Mouse (Mus musculus) midbrain, embryonic 13.5 days (tissue): Measurements from ENCODE around the gene Lmo7. TPM values are rescaled to one million over a fixed set of nuclear protein-coding genes. Genes with fewer than 3 reads are reported as not detected.
A peak's percentile ranks its signal among the peaks of the same experiment; 100 is the strongest.

Source experiments
- ATAC-seq: fragments of 200-750 bp; cut with Nextera tagmentation; 2 replicates; pipeline ENCODE4 v1.8.0; 2017; ENCODE audit warnings: mild to moderate bottlenecking, moderate TSS enrichment, moderate library complexity
- H3K27ac ChIP-seq: fragments of 300-500 bp; sonication (generic); 2 replicates; pipeline ENCODE4 v1.5.1; 2015; ENCODE audit warnings: inconsistent platforms, mild to moderate bottlenecking, moderate library complexity
- H3K27me3 ChIP-seq: fragments of 300-500 bp; sonication (generic); 2 replicates; pipeline ENCODE4 v1.6.1; 2015; ENCODE audit warnings: mild to moderate bottlenecking, inconsistent platforms
- H3K36me3 ChIP-seq: fragments of 300-500 bp; sonication (generic); 2 replicates; pipeline ENCODE4 v1.6.1; 2015; ENCODE audit warnings: mild to moderate bottlenecking, inconsistent platforms
- H3K4me1 ChIP-seq: fragments of 300-500 bp; sonication (generic); replicated peaks from 2 replicates; pipeline ENCODE4 v1.6.1; 2015; ENCODE audit warnings: inconsistent platforms
- H3K4me2 ChIP-seq: fragments of 300-500 bp; sonication (generic); replicated peaks from 2 replicates; pipeline ENCODE4 v1.6.1; 2015; ENCODE audit warnings: moderate library complexity, mild to moderate bottlenecking, inconsistent platforms
- H3K4me3 ChIP-seq: fragments of 300-500 bp; sonication (generic); replicated peaks from 2 replicates; pipeline ENCODE4 v1.5.1; 2015; ENCODE audit warnings: mild to moderate bottlenecking, inconsistent platforms
- H3K9ac ChIP-seq: fragments of 300-500 bp; sonication (generic); replicated peaks from 2 replicates; pipeline ENCODE4 v1.6.1; 2015; ENCODE audit warnings: mild to moderate bottlenecking, inconsistent platforms
- H3K9me3 ChIP-seq: fragments of 300-500 bp; sonication (generic); 2 replicates; pipeline ENCODE4 v1.6.1; 2016; ENCODE audit warnings: mild to moderate bottlenecking, inconsistent platforms
- WGBS: fragments of 180-500 bp; shearing (Covaris S2); methylation state at CpG from one replicate; pipeline ENCODE4 v1.1.7; 2015; 5-methylcytosine and 5-hydroxymethylcytosine counted together
- polyA plus RNA-seq: library from polyadenylated mRNA; unstranded; fragments of >200 nt; fragmentation: Nextera tagmentation; extraction: Ambion mirVana; gene quantifications from 2 replicates; pipeline ENCODE4 v1.2.1, GENCODE M21; 2015

Lmo7 gene
- 0.98 and 1.1 TPM in 2 replicates for polyA plus RNA-seq

- under 1% methylated on average over 51 of the region's 51 CpGs for WGBS
- Histone ChIP-seq H3K4me2 (peak within 1 kb of the TSS; percentile 99), H3K4me3 (peak within 1 kb of the TSS; percentile 65), H3K27me3 (peaks cover 50% of the 10 kb centered on the region), H3K9ac (peak within 1 kb of the TSS; percentile 71), H3K4me1 (peaks cover 13% of the 10 kb centered on the region), H3K36me3 (no peaks in the 10 kb centered on the region), H3K27ac (no peak within 1 kb of the TSS), H3K9me3 (no peaks in the 10 kb centered on the region)
- peak; percentile 85 for ATAC-seq
Observed at GRCm38 (mm10) chr14:101729237-101729971, at the start of gene Lmo7, which contains the start of gene Gm9922. Lmo7 (plus strand) TSS chr14:101729957. Gm9922 (minus strand) TSS chr14:101729814.

GRCm38 (mm10) chr14:101687696-101688095, 42.1 kb upstream of the Lmo7 start:
- Histone ChIP-seq H3K27me3 (no peaks in the 10 kb centered on the region), H3K27ac (no peak overlapping the region), H3K36me3 (peaks cover 30% of the 10 kb centered on the region), H3K4me2 (no peak overlapping the region), H3K9me3 (no peaks in the 10 kb centered on the region), H3K9ac (no peak overlapping the region), H3K4me1 (no peaks in the 10 kb centered on the region), H3K4me3 (no peak overlapping the region)
- ATAC-seq, result no peak
- 86% methylated on average over 6 of the region's 6 CpGs for WGBS

- H3K27me3 ChIP-seq, result no peaks in the 10 kb centered on the region
- no peak overlapping the region for H3K4me2 ChIP-seq
- no peak overlapping the region for H3K4me3 ChIP-seq
- no peaks in the 10 kb centered on the region for H3K4me1 ChIP-seq
- no peaks in the 10 kb centered on the region for H3K9me3 ChIP-seq
- no peak overlapping the region for H3K9ac ChIP-seq
- peaks cover 32% of the 10 kb centered on the region for H3K36me3 ChIP-seq
- ATAC-seq, result no peak
- WGBS, result 75% methylated on average over 2 of the region's 2 CpGs
- H3K27ac ChIP-seq, result no peak overlapping the region
Observed at GRCm38 (mm10) chr14:101688406-101688805, 41.4 kb upstream of the Lmo7 start.

GRCm38 (mm10) chr14:101704479-101704878, 25.3 kb upstream of the Lmo7 start:
- H3K9me3 ChIP-seq, result no peaks in the 10 kb centered on the region
- no peak for ATAC-seq
- WGBS, result 80% methylated on average over 4 of the region's 4 CpGs
- no peaks in the 10 kb centered on the region for H3K36me3 ChIP-seq
- H3K4me3 ChIP-seq, result no peak overlapping the region
- H3K27me3 ChIP-seq, result no peaks in the 10 kb centered on the region
- H3K9ac ChIP-seq, result no peak overlapping the region
- no peak overlapping the region for H3K4me2 ChIP-seq
- no peaks in the 10 kb centered on the region for H3K4me1 ChIP-seq
- H3K27ac ChIP-seq, result no peak overlapping the region

- no peaks in the 10 kb centered on the region for H3K36me3 ChIP-seq
- no peaks in the 10 kb centered on the region for H3K27me3 ChIP-seq
- 93% methylated on average over 5 of the region's 5 CpGs for WGBS
- H3K4me2 ChIP-seq, result no peak overlapping the region
- H3K4me3 ChIP-seq, result no peak overlapping the region
- H3K9ac ChIP-seq, result no peak overlapping the region
- H3K27ac ChIP-seq, result no peak overlapping the region
- no peak for ATAC-seq
- H3K4me1 ChIP-seq, result no peaks in the 10 kb centered on the region
- H3K9me3 ChIP-seq, result no peaks in the 10 kb centered on the region
Observed at GRCm38 (mm10) chr14:101707088-101707487, 22.7 kb upstream of the Lmo7 start.

- H3K4me3 ChIP-seq, result no peak overlapping the region
- no peaks in the 10 kb centered on the region for H3K4me1 ChIP-seq
- no peaks in the 10 kb centered on the region for H3K27me3 ChIP-seq
- no peak overlapping the region for H3K27ac ChIP-seq
- H3K4me2 ChIP-seq, result no peak overlapping the region
- no peaks in the 10 kb centered on the region for H3K36me3 ChIP-seq
- no peak overlapping the region for H3K9ac ChIP-seq
- 45% methylated on average over 2 of the region's 2 CpGs for WGBS
- no peaks in the 10 kb centered on the region for H3K9me3 ChIP-seq
- no peak for ATAC-seq
Observed at GRCm38 (mm10) chr14:101714414-101714813, 15.3 kb upstream of the Lmo7 start.

GRCm38 (mm10) chr14:101729972-101730692, 375 bp downstream of the Lmo7 start:
- H3K9me3 ChIP-seq, result no peaks in the 10 kb centered on the region
- H3K27me3 ChIP-seq, result peaks cover 50% of the 10 kb centered on the region
- WGBS, result 1% methylated on average over 28 of the region's 28 CpGs

GRCm38 (mm10) chr14:101733542-101734303, 4.0 kb downstream of the Lmo7 start:
- no peaks in the 10 kb centered on the region for H3K9me3 ChIP-seq
- H3K4me1 ChIP-seq, result peaks cover 13% of the 10 kb centered on the region
- no peaks in the 10 kb centered on the region for H3K36me3 ChIP-seq
- no peak overlapping the region for H3K4me2 ChIP-seq
- peaks cover 36% of the 10 kb centered on the region for H3K27me3 ChIP-seq
- WGBS, result 28% methylated on average over 10 of the region's 10 CpGs
- no peak for ATAC-seq
- no peak overlapping the region for H3K4me3 ChIP-seq
- H3K27ac ChIP-seq, result no peak overlapping the region
- H3K9ac ChIP-seq, result no peak overlapping the region

More at GRCm38 (mm10) chr14:101729972-101730692, 375 bp downstream of the Lmo7 start:
- Histone ChIP-seq H3K9ac (peak overlapping the region; percentile 71), H3K4me2 (peak overlapping the region; percentile 99), H3K4me1 (peaks cover 13% of the 10 kb centered on the region), H3K4me3 (peak overlapping the region; percentile 65), H3K36me3 (no peaks in the 10 kb centered on the region), H3K27ac (no peak overlapping the region)
- ATAC-seq, result peak; percentile 65

GRCm38 (mm10) chr14:101737501-101737900, 7.7 kb downstream of the Lmo7 start:
- H3K4me3 ChIP-seq, result no peak overlapping the region
- H3K27me3 ChIP-seq, result no peaks in the 10 kb centered on the region
- no peak overlapping the region for H3K27ac ChIP-seq
- no peaks in the 10 kb centered on the region for H3K36me3 ChIP-seq
- H3K9me3 ChIP-seq, result no peaks in the 10 kb centered on the region
- ATAC-seq, result no peak
- WGBS, result 90% methylated on average over 4 of the region's 4 CpGs
- H3K4me1 ChIP-seq, result no peaks in the 10 kb centered on the region
- no peak overlapping the region for H3K4me2 ChIP-seq
- no peak overlapping the region for H3K9ac ChIP-seq

GRCm38 (mm10) chr14:101746635-101747034, 16.9 kb downstream of the Lmo7 start:
- H3K9ac ChIP-seq, result no peak overlapping the region
- H3K27me3 ChIP-seq, result no peaks in the 10 kb centered on the region
- H3K36me3 ChIP-seq, result no peaks in the 10 kb centered on the region
- H3K27ac ChIP-seq, result no peak overlapping the region
- H3K4me2 ChIP-seq, result no peak overlapping the region
- H3K4me1 ChIP-seq, result no peaks in the 10 kb centered on the region
- no peak for ATAC-seq
- 91% methylated on average over 3 of the region's 3 CpGs for WGBS
- no peaks in the 10 kb centered on the region for H3K9me3 ChIP-seq
- no peak overlapping the region for H3K4me3 ChIP-seq

GRCm38 (mm10) chr14:101747811-101748210, 18.1 kb downstream of the Lmo7 start:
- Histone ChIP-seq H3K27ac (no peak overlapping the region), H3K9me3 (no peaks in the 10 kb centered on the region), H3K4me3 (no peak overlapping the region), H3K9ac (no peak overlapping the region), H3K36me3 (no peaks in the 10 kb centered on the region), H3K4me1 (no peaks in the 10 kb centered on the region), H3K4me2 (no peak overlapping the region), H3K27me3 (no peaks in the 10 kb centered on the region)
- 95% methylated on average over 11 of the region's 11 CpGs for WGBS
- ATAC-seq, result no peak

GRCm38 (mm10) chr14:101748436-101748835, 18.7 kb downstream of the Lmo7 start:
- Histone ChIP-seq H3K9me3 (no peaks in the 10 kb centered on the region), H3K9ac (no peak overlapping the region), H3K4me1 (no peaks in the 10 kb centered on the region), H3K4me3 (no peak overlapping the region), H3K27me3 (no peaks in the 10 kb centered on the region), H3K4me2 (no peak overlapping the region), H3K27ac (no peak overlapping the region), H3K36me3 (no peaks in the 10 kb centered on the region)
- no peak for ATAC-seq
- 88% methylated on average over 7 of the region's 7 CpGs for WGBS
